Mouse (Mus musculus) left cerebral cortex, adult 9 months (tissue): ENCODE measurements at regions not wholly inside any gene's neighbourhood (a gene's known extent, or its start where the extent isn't known, plus 50 kb on each side); places are given as distances from the start of the nearest gene placed in this dataset.
A peak's percentile ranks its signal among the peaks of the same experiment; 100 is the strongest.

ENCODE experiments used
- DNase-seq, 2 experiments: peaks; one replicate each; pipeline ENCODE4 v3.0.0; 2022; ENCODE audit warnings: low spot score in 2 of 2

GRCm38 (mm10) chr13:45277842-45278416, 111.6 kb upstream of the Mylip start:
- no peak for DNase-seq

- no peak for DNase-seq
Observed at GRCm38 (mm10) chr13:45281106-45281505, 108.4 kb upstream of the Mylip start.

GRCm38 (mm10) chr13:45286651-45287050, 102.9 kb upstream of the Mylip start:
- no peak for DNase-seq

GRCm38 (mm10) chr13:45287217-45287616, 102.3 kb upstream of the Mylip start:
- DNase-seq = peak in 1 of 2 experiments; percentile 17

- no peak for DNase-seq
Observed at GRCm38 (mm10) chr13:45289976-45290375, 99.6 kb upstream of the Mylip start.

- DNase-seq = no peak
Observed at GRCm38 (mm10) chr13:45294691-45295090, 94.9 kb upstream of the Mylip start.

- DNase-seq = no peak
Observed at GRCm38 (mm10) chr13:45300610-45301009, 88.9 kb upstream of the Mylip start.

- DNase-seq = no peak
Observed at GRCm38 (mm10) chr13:45301191-45301905, 88.2 kb upstream of the Mylip start.

- no peak for DNase-seq
Observed at GRCm38 (mm10) chr13:45302796-45303195, 86.7 kb upstream of the Mylip start.

GRCm38 (mm10) chr13:45306177-45306576, 83.4 kb upstream of the Mylip start:
- no peak for DNase-seq

- DNase-seq = no peak
Observed at GRCm38 (mm10) chr13:45307226-45307625, 82.3 kb upstream of the Mylip start.

- no peak for DNase-seq
Observed at GRCm38 (mm10) chr13:45319646-45320045, 69.9 kb upstream of the Mylip start.

- peak in 1 of 2 experiments; percentile 18 for DNase-seq
Observed at GRCm38 (mm10) chr13:45325736-45326293, 63.7 kb upstream of the Mylip start.

GRCm38 (mm10) chr13:45326751-45327150, 62.8 kb upstream of the Mylip start:
- DNase-seq = no peak

- no peak for DNase-seq
Observed at GRCm38 (mm10) chr13:45330561-45330960, 59.0 kb upstream of the Mylip start.

GRCm38 (mm10) chr13:45332031-45332430, 57.5 kb upstream of the Mylip start:
- DNase-seq = no peak

- no peak for DNase-seq
Observed at GRCm38 (mm10) chr13:45333634-45334033, 55.9 kb upstream of the Mylip start.
